ENCODE assay signal across 8 mouse cellular contexts in genomic region chr5:139128476-139129065, GRCm38 (mm10). TPM values are rescaled to one million over a fixed set of nuclear protein-coding genes. Genes with fewer than 3 reads are reported as not detected.
DNase-seq lines count a peak whose midpoint lies in the region; ATAC-seq and TF ChIP-seq lines count a peak whose summit lies in the region.

No protein-coding gene starts in this region.

- H3K27me3 ChIP-seq in limb, embryonic 15.5 days = peaks cover 13% of the 10 kb centered on the region
- H3K27me3 ChIP-seq in stomach, embryonic 16.5 days (ENCODE audit: control insufficient read depth, insufficient read depth, low read length) = 0 out of 2 replicates have a peak, but pooled peaks cover 5% of the 10 kb centered on the region

- ATAC-seq in limb, embryonic 15.5 days (ENCODE audit: insufficient number of reproducible peaks, low FRiP score, low TSS enrichment, low read depth) = no peak
- ATAC-seq in stomach, embryonic 16.5 days (ENCODE audit: insufficient read depth, low FRiP score) = no peak

- TF ChIP-seq CTCF in gastrocnemius, adult 2 months (IDR thresholded peaks at IDR 0.05) = no peak

- intact Hi-C loops in gastrocnemius, adult 2 months (cut with DNase I) = no loop called here

- no peaks in the 10 kb centered on the region for H3K9me3 ChIP-seq in limb, embryonic 15.5 days
- no peaks in the 10 kb centered on the region for H3K9me3 ChIP-seq in stomach, embryonic 16.5 days (replicated peaks; ENCODE audit: control insufficient read depth, low read length)

- H3K4me2 ChIP-seq in limb, embryonic 15.5 days = peak overlapping the region; percentile 87
- H3K4me2 ChIP-seq in stomach, embryonic 16.5 days (ENCODE audit: low read depth, low read length) = peak overlapping the region; percentile 84

- peaks cover 13% of the 10 kb centered on the region for H3K4me1 ChIP-seq in limb, embryonic 15.5 days
- peaks cover 10% of the 10 kb centered on the region for H3K4me1 ChIP-seq in stomach, embryonic 16.5 days (ENCODE audit: control insufficient read depth, insufficient read depth, low read length)

- no peak overlapping the region for H3K27ac ChIP-seq in gastrocnemius, adult 2 months
- H3K27ac ChIP-seq in limb, embryonic 15.5 days = no peak overlapping the region
- no peak overlapping the region for H3K27ac ChIP-seq in stomach, embryonic 16.5 days (ENCODE audit: low read length)

- WGBS in limb, embryonic 15.5 days = 36% methylated on average over 12 of the region's 12 CpGs
- WGBS in stomach, embryonic 16.5 days = 25% methylated on average over 12 of the region's 12 CpGs

- H3K4me3 ChIP-seq in gastrocnemius, adult 2 months = peak overlapping the region; percentile 67; the same call in 1 of the 2 replicates
- H3K4me3 ChIP-seq in limb, embryonic 15.5 days = peak overlapping the region; percentile 54
- H3K4me3 ChIP-seq in stomach, embryonic 16.5 days (replicated peaks; ENCODE audit: low read length) = peak overlapping the region; percentile 60

- H3K9ac ChIP-seq in limb, embryonic 15.5 days = no peak overlapping the region
- H3K9ac ChIP-seq in stomach, embryonic 16.5 days (ENCODE audit: low read length) = peak overlapping the region; percentile 83

- peaks cover 6% of the 10 kb centered on the region; the same call in 1 of the 2 replicates for H3K36me3 ChIP-seq in limb, embryonic 15.5 days
- no peaks in the 10 kb centered on the region for H3K36me3 ChIP-seq in stomach, embryonic 16.5 days (ENCODE audit: control insufficient read depth, insufficient read depth, low read length)

- DNase-seq in gastrocnemius, adult 2 months = no peak
- DNase-seq in gastrocnemius, postnatal 10 days = no peak
- peak; percentile 5 for DNase-seq in retina, embryonic 14.5 days (ENCODE audit: low spot score)
- DNase-seq in retina, postnatal 1 day = no peak
- no peak for DNase-seq in layer of hippocampus, adult 11-12 months (ENCODE audit: low spot score)
- DNase-seq in embryo, embryonic 10 days (ENCODE audit: low spot score) = no peak

RNA-seq across cellular contexts. Expression of gene Prkar1b, which starts 21.2 kb away (rescaled TPM):
- total RNA-seq in gastrocnemius, adult 2 months (2021) = 1 to 10 TPM in 1 of 2 experiments, under 1 TPM in 1; 0.59 to 1.4 TPM
- 1 to 10 TPM; 3.2 to 4.3 TPM for total RNA-seq in gastrocnemius, postnatal 10 days (2021)
- polyA plus RNA-seq in limb, embryonic 15.5 days (2015; fragmentation: Nextera tagmentation; extraction: Ambion mirVana) = 19.2 and 20.1 TPM in 2 replicates
- polyA plus RNA-seq in stomach, embryonic 16.5 days (2015; fragmentation: Nextera tagmentation; extraction: Ambion mirVana) = 25.2 and 25.8 TPM in 2 replicates

RNA-seq across cellular contexts. Expression of gene Dnaaf5, which starts 21.5 kb away (rescaled TPM):
- 10 to 100 TPM; 14.1 to 16.7 TPM for total RNA-seq in gastrocnemius, adult 2 months (2021)
- 10 to 100 TPM in 1 of 2 experiments, 1 to 10 TPM in 1; 9.0 to 10.1 TPM for total RNA-seq in gastrocnemius, postnatal 10 days (2021)
- polyA plus RNA-seq in limb, embryonic 15.5 days (2015; fragmentation: Nextera tagmentation; extraction: Ambion mirVana) = 4.7 and 5.5 TPM in 2 replicates
- 2.6 and 3.1 TPM in 2 replicates for polyA plus RNA-seq in stomach, embryonic 16.5 days (2015; fragmentation: Nextera tagmentation; extraction: Ambion mirVana)
